Mouse (Mus musculus): ENCODE measurements around the gene Hhatl. TPM values are rescaled to one million over a fixed set of nuclear protein-coding genes. Genes with fewer than 3 reads are reported as not detected.
A peak's percentile ranks its signal among the peaks of the same experiment; 100 is the strongest.

The Hhatl gene
- polyA plus RNA-seq (2015; fragmentation: Nextera tagmentation; extraction: Ambion mirVana) = 0.38 and 0.64 TPM in 2 replicates

DNA sequence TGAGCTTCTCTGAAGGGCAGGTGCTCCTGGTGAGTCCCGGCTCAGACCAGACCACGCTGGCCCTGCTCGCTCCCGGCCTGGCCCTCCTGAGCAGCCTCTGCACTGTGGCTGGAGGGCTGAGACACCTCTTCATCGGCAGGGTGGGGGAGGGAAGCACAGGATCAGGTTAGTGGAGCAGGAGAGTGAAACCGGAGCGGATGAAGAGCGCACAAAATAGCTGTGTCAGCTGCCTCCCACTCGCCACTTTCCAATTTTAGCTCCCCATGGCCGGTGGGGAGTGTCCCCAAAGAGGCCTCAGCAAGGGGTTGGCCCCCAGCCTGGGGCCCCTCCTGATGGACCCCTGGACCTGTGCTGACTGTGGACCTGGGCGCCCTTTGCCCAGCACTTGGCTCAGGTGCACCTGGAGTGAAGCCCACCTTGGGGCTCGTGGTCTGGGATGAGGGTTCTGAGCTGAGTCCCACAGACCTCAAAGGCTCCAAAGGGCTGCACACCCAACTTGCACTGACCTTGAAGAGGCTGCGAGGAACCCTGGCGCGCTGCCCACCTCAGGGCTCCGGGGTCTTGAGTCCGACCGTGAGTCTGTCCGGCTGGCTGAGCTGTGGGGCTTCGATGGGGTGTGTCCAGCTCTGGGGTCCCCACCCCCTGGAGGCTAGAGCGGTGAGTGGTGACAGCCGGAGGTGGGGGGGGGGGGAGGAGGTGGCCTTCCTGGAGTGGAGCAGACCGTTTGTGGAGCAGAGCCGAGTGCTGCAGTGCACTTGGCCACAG lies at the start of gene Hhatl:
Hhatl (minus strand) TSS at position 751 of the 765 bp plus-strand sequence.
- no peak for ATAC-seq (ENCODE audit: low FRiP score)
- WGBS = 51% methylated on average over 24 of the region's 24 CpGs
- H3K4me2 ChIP-seq = no peak within 1 kb of the TSS
- no peak within 1 kb of the TSS for H3K9ac ChIP-seq (replicated peaks)
- H3K4me1 ChIP-seq = peaks cover 22% of the 10 kb centered on the region
- H3K27me3 ChIP-seq (replicated peaks) = no peaks in the 10 kb centered on the region; the same call in 1 of the 2 replicates
- no peak within 1 kb of the TSS for H3K4me3 ChIP-seq (replicated peaks)
- no peaks in the 10 kb centered on the region for H3K9me3 ChIP-seq (replicated peaks)
- H3K36me3 ChIP-seq = no peaks in the 10 kb centered on the region
- H3K27ac ChIP-seq (replicated peaks) = no peak within 1 kb of the TSS

DNA sequence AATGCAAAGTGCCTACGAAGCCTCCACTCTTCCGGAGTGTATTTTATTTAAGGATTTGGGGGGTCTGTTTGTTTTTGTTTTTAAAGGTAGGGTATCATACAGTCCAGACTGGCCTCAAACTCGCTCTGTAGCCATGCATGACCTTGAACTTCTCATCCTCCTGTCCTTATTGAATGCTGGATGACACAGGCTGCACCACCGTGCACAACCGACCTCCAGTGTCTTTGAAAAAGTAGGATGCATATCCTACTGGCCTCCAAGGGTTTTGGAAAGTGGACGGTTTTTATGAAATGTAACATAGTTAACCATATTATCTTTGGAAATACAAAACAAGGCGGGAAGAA lies 47.3 kb upstream of the Hhatl start:
- Histone ChIP-seq H3K27me3 (replicated peaks) (no peaks in the 10 kb centered on the region; the same call in 1 of the 2 replicates), H3K9ac (replicated peaks) (peak overlapping the region; percentile 48), H3K4me3 (replicated peaks) (peak overlapping the region; percentile 46), H3K4me2 (peak overlapping the region; percentile 78), H3K9me3 (replicated peaks) (no peaks in the 10 kb centered on the region), H3K36me3 (no peaks in the 10 kb centered on the region), H3K27ac (replicated peaks) (no peak overlapping the region), H3K4me1 (peaks cover 13% of the 10 kb centered on the region)
- ATAC-seq (ENCODE audit: low FRiP score) = peak; percentile 42; the same call in 1 of the 2 replicates
- 39% methylated on average over 7 of the region's 7 CpGs for WGBS

GRCm38 (mm10) chr9:121838829-121839621 lies 46.7 kb upstream of the Hhatl start, which contains the start of gene Ccdc13:
Gene Ccdc13, minus strand, starts transcription at chr9:121839461.
- peak within 1 kb of the TSS; percentile 46 for H3K4me3 ChIP-seq (replicated peaks)
- ATAC-seq (ENCODE audit: low FRiP score) = peak; percentile 91
- WGBS = 3% methylated on average over 61 of the region's 61 CpGs
- H3K4me2 ChIP-seq = peak within 1 kb of the TSS; percentile 78
- no peak within 1 kb of the TSS for H3K27ac ChIP-seq (replicated peaks)
- H3K9me3 ChIP-seq (replicated peaks) = no peaks in the 10 kb centered on the region
- peak within 1 kb of the TSS; percentile 48 for H3K9ac ChIP-seq (replicated peaks)
- H3K4me1 ChIP-seq = peaks cover 13% of the 10 kb centered on the region
- H3K27me3 ChIP-seq (replicated peaks) = no peaks in the 10 kb centered on the region; the same call in 1 of the 2 replicates
- no peaks in the 10 kb centered on the region for H3K36me3 ChIP-seq

- Histone ChIP-seq H3K36me3 (no peaks in the 10 kb centered on the region), H3K4me1 (peaks cover 13% of the 10 kb centered on the region), H3K4me2 (no peak overlapping the region), H3K4me3 (replicated peaks) (no peak overlapping the region), H3K9ac (replicated peaks) (no peak overlapping the region), H3K9me3 (replicated peaks) (no peaks in the 10 kb centered on the region), H3K27ac (replicated peaks) (no peak overlapping the region), H3K27me3 (replicated peaks) (no peaks in the 10 kb centered on the region; the same call in 1 of the 2 replicates)
- 93% methylated on average over 6 of the region's 6 CpGs for WGBS
- no peak for ATAC-seq (ENCODE audit: low FRiP score)
Measured at GRCm38 (mm10) chr9:121838008-121838407, 45.7 kb upstream of the Hhatl start.

DNA sequence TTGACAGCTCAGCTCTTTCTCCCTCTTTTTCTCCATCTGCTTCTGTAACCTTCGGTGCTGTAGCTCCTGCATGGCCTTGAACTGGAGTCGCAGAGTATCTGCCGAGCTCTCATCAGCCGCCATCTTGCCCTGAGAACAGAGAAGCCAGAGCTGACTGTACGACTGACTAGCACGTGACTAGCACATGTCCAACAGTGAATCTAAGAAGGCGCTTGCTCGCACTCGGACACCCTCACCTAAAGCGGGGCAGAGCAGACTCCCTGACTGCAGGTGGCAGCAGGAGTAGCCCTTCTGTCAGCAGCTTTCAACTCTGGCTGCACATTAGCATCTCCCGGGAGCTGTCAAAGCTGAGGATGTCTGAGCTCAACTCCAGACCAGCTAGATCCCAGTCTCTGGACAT lies 41.5 kb upstream of the Hhatl start:
- ATAC-seq (ENCODE audit: low FRiP score) = no peak
- H3K9me3 ChIP-seq (replicated peaks) = no peaks in the 10 kb centered on the region
- WGBS = 89% methylated on average over 11 of the region's 11 CpGs
- no peak overlapping the region for H3K4me2 ChIP-seq
- peaks cover 3% of the 10 kb centered on the region for H3K4me1 ChIP-seq
- no peak overlapping the region for H3K27ac ChIP-seq (replicated peaks)
- no peaks in the 10 kb centered on the region for H3K36me3 ChIP-seq
- no peak overlapping the region for H3K4me3 ChIP-seq (replicated peaks)
- H3K9ac ChIP-seq (replicated peaks) = no peak overlapping the region
- H3K27me3 ChIP-seq (replicated peaks) = no peaks in the 10 kb centered on the region

- peak; percentile 81 for ATAC-seq (ENCODE audit: low FRiP score)
- Histone ChIP-seq H3K9ac (replicated peaks) (no peak overlapping the region), H3K4me2 (no peak overlapping the region), H3K36me3 (no peaks in the 10 kb centered on the region), H3K27ac (replicated peaks) (no peak overlapping the region), H3K27me3 (replicated peaks) (no peaks in the 10 kb centered on the region), H3K9me3 (replicated peaks) (no peaks in the 10 kb centered on the region), H3K4me1 (no peaks in the 10 kb centered on the region), H3K4me3 (replicated peaks) (no peak overlapping the region)
- WGBS = 36% methylated on average over 6 of the region's 6 CpGs
Measured at GRCm38 (mm10) chr9:121830956-121831293, 38.6 kb upstream of the Hhatl start.

DNA sequence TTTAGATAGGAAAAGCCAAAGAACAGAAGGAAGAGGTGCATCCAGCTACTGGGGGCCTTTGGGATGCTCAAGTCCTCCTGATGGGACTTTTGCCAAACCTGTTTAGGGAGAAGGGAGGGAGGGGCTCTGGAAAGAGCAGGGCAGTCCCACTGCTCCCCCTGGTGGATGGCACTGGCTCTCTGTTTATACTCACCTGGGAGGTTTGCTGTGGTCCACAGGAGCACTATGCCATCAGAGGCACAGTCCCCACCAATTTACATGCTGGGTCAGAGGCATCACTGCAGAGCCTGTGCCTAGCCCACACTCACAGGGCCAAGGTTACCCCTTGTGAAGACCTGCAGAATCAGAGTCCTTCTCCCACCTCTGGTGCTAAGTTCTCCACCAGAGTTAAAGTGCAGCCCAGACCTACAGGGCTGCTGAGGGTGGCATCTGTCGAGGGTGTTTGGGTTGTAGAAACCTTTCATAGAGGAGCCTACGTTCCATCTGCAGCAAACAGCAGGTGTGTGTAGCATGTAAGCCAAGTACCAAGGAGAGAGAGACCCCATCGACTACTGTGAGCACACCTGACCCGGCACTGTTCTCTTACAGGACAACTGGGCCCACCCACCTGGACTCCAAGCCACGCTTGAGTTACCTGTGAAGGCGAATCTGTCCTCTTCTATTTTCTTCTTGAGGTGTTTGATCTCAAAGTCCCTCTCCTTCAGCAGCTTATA lies 38.1 kb upstream of the Hhatl start:
- Histone ChIP-seq H3K27me3 (replicated peaks) (no peaks in the 10 kb centered on the region), H3K27ac (replicated peaks) (no peak overlapping the region), H3K9me3 (replicated peaks) (no peaks in the 10 kb centered on the region), H3K4me3 (replicated peaks) (no peak overlapping the region), H3K9ac (replicated peaks) (no peak overlapping the region), H3K36me3 (no peaks in the 10 kb centered on the region), H3K4me2 (no peak overlapping the region), H3K4me1 (no peaks in the 10 kb centered on the region)
- 83% methylated on average over 6 of the region's 6 CpGs for WGBS
- ATAC-seq (ENCODE audit: low FRiP score) = 0 out of 2 replicates have a peak, but pooled peaks have one; percentile 21

DNA sequence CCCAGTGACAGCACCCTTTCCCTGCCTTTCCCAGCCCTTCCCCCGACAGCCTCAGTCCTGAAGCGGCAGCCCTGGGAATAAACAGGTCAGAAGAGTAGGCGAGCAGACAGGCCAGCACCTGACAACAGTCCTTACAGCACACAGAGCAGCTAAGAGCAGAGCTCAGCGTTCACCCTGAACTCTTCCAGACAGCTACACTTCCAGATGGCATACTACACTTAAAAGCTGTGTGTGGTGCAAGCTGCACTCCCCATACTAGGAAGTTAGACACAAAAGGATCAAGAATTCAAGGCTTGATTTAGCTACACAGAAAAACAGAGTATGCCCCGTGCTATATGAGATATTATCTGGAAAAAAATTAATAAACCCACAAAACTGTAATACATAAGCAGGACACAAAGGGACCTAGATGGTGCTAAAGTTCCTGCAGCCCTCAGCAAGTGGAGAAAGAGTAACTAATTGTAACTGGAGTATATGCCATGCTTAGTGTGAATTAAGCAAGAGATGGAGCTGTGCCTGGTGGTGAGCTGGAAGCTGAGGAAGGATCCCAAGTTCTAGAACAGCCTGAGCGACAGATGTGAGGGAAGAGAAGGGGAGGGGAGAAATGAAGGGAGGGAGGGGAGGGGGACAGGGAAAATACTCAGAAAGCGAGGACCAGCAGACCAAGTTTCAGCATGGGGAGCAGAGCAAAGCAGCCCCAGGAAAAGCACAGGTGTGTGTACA lies 37.1 kb upstream of the Hhatl start:
- no peak for ATAC-seq (ENCODE audit: low FRiP score)
- Histone ChIP-seq H3K27me3 (replicated peaks) (no peaks in the 10 kb centered on the region), H3K36me3 (no peaks in the 10 kb centered on the region), H3K4me2 (no peak overlapping the region), H3K9ac (replicated peaks) (no peak overlapping the region), H3K4me1 (no peaks in the 10 kb centered on the region), H3K27ac (replicated peaks) (no peak overlapping the region), H3K4me3 (replicated peaks) (no peak overlapping the region), H3K9me3 (replicated peaks) (no peaks in the 10 kb centered on the region)
- WGBS = 69% methylated on average over 7 of the region's 7 CpGs

GRCm38 (mm10) chr9:121828314-121828713 lies 36.0 kb upstream of the Hhatl start:
- Histone ChIP-seq H3K9ac (replicated peaks) (no peak overlapping the region), H3K4me1 (peaks cover 6% of the 10 kb centered on the region; the same call in 1 of the 2 replicates), H3K27me3 (replicated peaks) (no peaks in the 10 kb centered on the region), H3K9me3 (replicated peaks) (no peaks in the 10 kb centered on the region), H3K4me3 (replicated peaks) (no peak overlapping the region), H3K36me3 (no peaks in the 10 kb centered on the region), H3K4me2 (no peak overlapping the region), H3K27ac (replicated peaks) (no peak overlapping the region)
- WGBS = 75% methylated on average over 6 of the region's 6 CpGs
- no peak for ATAC-seq (ENCODE audit: low FRiP score)

DNA sequence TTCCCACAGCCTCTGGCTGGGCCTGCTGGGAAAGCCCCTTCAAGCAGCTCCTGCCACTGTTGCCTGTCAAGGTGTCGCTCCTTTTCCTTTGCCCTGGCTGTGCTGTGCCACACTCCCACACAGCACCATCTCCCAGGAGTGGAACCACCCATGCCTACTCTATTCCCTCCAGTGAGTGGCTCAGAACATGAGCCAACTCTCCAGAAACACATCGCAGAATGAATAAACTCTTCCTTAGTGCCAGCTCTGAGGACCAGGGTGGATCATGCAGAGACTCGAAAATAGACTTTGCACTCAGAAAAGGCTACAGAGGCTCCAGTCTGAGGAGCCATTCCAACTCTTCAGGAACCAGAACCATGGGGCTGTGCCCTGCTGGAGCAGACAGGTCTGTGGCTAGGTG lies 34.0 kb upstream of the Hhatl start:
- no peak overlapping the region for H3K4me2 ChIP-seq
- 96% methylated on average over 3 of the region's 3 CpGs for WGBS
- ATAC-seq (ENCODE audit: low FRiP score) = no peak
- no peak overlapping the region for H3K4me3 ChIP-seq (replicated peaks)
- no peak overlapping the region for H3K27ac ChIP-seq (replicated peaks)
- H3K27me3 ChIP-seq (replicated peaks) = no peaks in the 10 kb centered on the region
- no peaks in the 10 kb centered on the region for H3K9me3 ChIP-seq (replicated peaks)
- peaks cover 18% of the 10 kb centered on the region for H3K4me1 ChIP-seq
- no peaks in the 10 kb centered on the region for H3K36me3 ChIP-seq
- H3K9ac ChIP-seq (replicated peaks) = no peak overlapping the region

- ATAC-seq (ENCODE audit: low FRiP score) = peak; percentile 16; the same call in 1 of the 2 replicates
- H3K27ac ChIP-seq (replicated peaks) = no peak overlapping the region
Measured at GRCm38 (mm10) chr9:121823991-121824390, 31.7 kb upstream of the Hhatl start.

More at GRCm38 (mm10) chr9:121823991-121824390, 31.7 kb upstream of the Hhatl start:
- WGBS = 59% methylated on average over 7 of the region's 7 CpGs
- Histone ChIP-seq H3K27me3 (replicated peaks) (no peaks in the 10 kb centered on the region), H3K4me3 (replicated peaks) (no peak overlapping the region), H3K36me3 (no peaks in the 10 kb centered on the region), H3K4me2 (no peak overlapping the region), H3K9ac (replicated peaks) (no peak overlapping the region), H3K4me1 (peaks cover 31% of the 10 kb centered on the region), H3K9me3 (replicated peaks) (no peaks in the 10 kb centered on the region)

Measured in neural tube, embryonic 15.5 days (tissue).